Mouse (Mus musculus) erythroblast, adult 5-6 weeks (primary cell): Measurements from ENCODE around the gene Pex11g. TPM values are rescaled to one million over a fixed set of nuclear protein-coding genes. Genes with fewer than 3 reads are reported as not detected.

Source experiments
- ATAC-seq: replicated peaks from 2 replicates; pipeline ENCODE4 v1.8.0; 2016; ENCODE audit warnings: moderate number of reproducible peaks, mild to moderate bottlenecking, moderate TSS enrichment, inconsistent platforms; ENCODE audit not compliant: poor library complexity, low FRiP score, severe bottlenecking
- total RNA-seq, 2 experiments: library from RNA; stranded (forward) in 1 of 2; stranded (reverse) in 1 of 2; fragments of 150-400 nt in 1 of 2; fragments of 200-764, 138-1000 nt in 1 of 2; gene quantifications; 2 replicates each; pipeline versions ENCODE4 v1.2.3 to v1.2.4; 2015 to 2017; ENCODE audit warnings: low replicate concordance in 2 of 2

The Pex11g gene
- 9.2 TPM in 1 of 2 replicates, not detected in the other for total RNA-seq (2015; ENCODE audit: low replicate concordance)
- 0.09 and 0.28 TPM in 2 replicates for total RNA-seq (2017; ENCODE audit: low replicate concordance)

- peak; percentile 96 for ATAC-seq
Observed at GRCm38 (mm10) chr8:3467006-3467885, at the start of gene Pex11g. Pex11g (minus strand) TSS chr8:3467680.

DNA sequence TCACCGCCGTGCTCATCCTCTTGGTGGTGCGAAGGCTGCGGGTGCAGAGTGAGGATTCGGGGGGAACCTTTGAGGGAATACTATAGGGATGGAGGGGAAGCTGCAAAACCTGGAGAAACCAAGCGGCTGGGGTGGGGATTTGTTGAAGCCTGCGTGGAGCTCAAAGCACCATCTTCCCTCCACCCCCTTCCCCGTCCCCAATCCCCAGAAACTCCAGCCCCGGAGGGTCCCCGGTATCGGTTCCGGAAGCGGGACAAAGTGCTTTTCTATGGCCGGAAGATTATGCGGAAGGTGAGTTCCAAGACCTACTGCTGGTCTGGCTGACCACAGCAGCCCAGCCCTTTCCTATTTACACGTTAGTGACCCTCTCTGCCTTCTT, 49.6 kb upstream of the Pex11g start:
- ATAC-seq, result no peak

DNA sequence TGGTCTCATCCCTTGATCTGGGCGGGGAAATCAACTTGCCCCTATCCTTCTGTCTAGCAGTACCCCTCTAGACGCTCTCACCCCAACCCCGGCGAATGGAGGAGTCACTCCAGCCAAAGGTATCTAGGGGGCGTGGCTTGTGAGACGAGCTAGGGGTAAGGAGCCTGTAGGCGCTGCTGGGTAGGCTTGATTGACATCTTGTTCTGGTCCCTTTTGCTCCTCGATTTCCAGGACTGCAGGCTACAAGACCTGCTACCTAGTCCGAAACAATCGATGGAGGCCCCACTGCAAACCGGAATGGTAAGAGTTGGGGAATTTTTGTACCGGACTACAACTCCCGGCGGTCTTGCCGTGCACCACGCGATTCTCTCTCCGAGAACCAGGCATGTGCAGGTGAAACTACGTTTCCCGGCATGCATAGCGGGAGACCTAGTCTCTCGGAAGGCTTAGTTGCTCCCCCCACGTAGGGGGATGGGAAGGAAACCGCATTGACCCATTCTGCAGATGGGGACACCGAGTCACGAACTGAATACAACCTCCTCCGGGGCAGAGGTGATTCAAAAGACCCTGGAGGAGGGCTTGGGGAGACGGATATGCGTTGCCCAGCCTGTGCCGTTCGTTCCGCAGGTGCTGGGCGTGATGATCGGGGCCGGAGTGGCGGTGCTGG, 49.1 kb upstream of the Pex11g start:
- peak; percentile 87 for ATAC-seq

GRCm38 (mm10) chr8:3515771-3516417, 48.4 kb upstream of the Pex11g start:
- ATAC-seq, result peak; percentile 52

DNA sequence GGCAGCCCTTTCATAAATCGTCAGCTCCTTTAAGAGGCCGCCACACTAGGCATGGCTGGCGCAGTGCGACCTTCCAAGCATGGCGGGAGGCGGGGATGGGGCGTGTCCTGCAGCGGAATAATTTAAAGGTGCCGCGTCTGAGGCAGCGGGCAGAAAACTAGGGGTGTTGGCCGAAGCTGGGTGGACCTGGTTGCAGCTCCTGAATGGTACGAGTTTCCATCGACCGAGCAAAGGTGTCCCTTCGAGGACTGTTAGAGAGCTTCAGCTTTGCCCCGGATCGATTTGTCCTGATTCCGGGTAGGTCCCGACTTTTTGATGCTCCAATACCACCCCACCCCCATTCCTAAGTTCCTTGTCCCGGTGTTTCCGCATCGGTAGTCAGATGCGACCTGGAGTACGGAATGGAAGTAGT, 47.8 kb upstream of the Pex11g start, which contains the start of gene Pnpla6:
Gene Pnpla6 (plus strand): TSS at position 125 of the 412 bp plus-strand sequence.
- ATAC-seq, result peak; percentile 75

DNA sequence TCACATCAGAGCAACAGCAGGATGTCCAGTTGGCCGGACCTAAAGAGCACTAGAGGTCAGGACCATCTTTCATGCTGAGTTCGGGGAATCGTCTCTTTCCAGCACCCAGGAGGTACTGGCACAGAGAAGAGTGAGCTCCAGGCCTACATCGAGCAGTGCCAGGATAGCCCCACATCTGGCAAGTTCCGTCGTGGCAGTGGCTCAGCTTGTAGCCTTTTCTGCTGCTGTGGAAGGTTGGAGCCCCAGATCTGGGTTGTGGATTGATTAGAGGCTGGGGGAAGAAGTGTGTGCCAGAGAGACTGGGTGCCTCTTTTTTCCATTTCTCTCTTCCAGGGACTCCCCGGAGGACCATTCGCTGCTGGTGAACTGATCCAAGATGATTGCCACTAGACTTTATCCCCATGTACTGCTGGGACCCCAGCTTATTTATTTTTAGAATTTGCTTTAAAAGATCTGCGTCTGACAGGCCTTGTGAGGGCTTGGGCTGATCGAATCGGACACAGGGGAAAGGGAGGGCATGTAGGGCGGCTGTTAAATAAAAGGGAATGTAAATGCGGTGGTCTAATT, 47.3 kb upstream of the Pex11g start:
- ATAC-seq, result no peak

DNA sequence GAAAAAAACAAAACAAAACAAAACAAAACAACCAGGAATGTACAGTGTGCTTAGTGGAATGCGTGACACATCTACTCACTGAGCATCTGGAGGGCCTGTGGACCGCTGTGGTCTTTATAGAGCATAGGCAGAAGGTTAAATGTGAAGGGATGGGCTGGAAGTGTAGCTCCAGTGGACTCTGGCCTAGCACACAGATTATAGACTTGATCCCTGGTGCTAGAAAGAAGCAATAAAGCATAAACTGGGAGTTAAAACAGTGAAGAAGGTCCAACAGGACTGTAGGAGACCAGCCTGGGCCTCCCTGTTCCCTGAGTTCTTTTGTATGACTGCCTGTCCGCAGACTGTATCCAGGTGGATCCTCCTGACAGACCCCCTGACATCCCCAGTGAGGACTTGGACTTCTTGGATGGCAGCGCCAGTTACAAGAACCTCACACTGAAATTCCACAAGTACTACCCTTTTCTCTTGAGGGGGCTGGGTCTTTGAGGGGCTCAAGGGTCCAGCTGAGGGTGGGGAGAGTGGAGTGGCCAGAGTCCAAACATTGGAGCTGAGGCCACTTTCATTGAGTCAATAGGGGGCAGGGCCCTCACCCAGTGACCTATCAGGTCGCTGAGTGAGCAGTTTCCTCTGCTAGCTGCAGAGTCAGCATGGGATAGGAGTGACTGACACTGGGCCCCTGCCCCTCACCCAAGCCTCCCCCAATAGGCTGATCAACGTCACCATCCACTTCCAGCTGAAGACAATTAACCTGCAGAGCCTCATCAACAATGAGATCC, 40.7 kb upstream of the Pex11g start:
- ATAC-seq, result no peak

DNA sequence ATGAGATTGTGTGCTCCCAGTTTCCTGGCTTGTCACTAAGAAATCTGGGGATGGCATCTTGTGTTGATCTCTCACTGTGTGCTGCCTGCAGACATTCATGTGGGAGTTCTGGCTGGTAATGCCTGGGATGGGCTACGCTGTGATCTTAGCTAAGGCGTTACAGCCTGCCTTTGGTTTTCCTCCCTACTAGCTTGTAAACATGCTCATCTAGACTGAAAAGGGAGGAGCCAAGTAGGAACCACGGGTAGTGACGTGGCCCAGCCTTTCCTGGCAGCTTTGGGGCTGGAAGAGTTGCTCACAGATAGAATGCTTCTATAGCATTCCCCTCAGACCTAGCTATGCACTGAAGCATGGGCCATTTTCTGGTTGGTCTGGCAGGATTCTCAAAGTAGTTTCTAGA, 34.7 kb upstream of the Pex11g start:
- peak; percentile 52 for ATAC-seq

DNA sequence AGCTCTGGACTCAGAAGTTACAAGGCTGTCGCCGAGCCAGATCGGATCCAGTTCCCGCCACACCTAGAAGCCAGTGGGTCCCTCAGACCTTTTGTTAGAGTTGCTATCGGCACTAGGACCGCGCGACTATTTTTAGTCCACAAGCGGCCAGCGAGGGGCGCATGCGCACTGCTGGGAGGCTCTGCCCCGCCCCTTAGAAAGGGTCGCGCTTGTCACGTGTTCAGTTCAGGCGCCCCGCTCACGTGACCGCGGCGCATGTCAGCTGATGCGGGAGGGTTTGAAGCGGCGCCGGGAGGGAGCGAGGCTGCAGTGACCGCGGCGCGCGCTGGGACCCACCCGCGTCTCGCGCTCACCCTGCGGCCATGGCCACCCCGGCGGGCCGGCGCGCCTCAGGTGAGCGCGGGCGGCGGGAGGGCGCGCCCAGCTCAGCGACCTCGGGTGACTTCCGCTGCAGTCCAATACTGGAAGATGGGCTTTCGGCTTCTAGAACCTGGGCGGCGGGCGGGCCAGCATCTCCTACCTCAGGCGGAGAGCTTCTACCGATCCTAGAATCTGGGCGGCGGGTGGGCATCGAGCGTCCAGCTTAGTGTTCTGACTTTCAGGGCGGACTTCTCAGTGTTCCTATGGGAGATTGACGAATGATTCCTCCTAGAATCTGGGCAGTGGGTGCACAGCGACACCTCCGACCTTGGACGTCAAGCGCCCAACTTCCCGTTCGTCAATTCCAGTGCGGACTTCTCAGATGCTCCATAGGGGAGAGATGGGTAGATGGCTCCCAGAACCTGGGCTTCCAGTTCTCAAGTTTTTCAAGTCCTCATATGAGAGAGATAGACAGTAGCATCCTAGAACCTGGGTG, 33.0 kb upstream of the Pex11g start, which contains the start of gene Mcoln1:
Gene Mcoln1 (plus strand): TSS at position 223 of the 856 bp plus-strand sequence.
- ATAC-seq, result peak; percentile 89

GRCm38 (mm10) chr8:3499751-3500150, 32.3 kb upstream of the Pex11g start:
- no peak; the same call in 1 of the 2 replicates for ATAC-seq

DNA sequence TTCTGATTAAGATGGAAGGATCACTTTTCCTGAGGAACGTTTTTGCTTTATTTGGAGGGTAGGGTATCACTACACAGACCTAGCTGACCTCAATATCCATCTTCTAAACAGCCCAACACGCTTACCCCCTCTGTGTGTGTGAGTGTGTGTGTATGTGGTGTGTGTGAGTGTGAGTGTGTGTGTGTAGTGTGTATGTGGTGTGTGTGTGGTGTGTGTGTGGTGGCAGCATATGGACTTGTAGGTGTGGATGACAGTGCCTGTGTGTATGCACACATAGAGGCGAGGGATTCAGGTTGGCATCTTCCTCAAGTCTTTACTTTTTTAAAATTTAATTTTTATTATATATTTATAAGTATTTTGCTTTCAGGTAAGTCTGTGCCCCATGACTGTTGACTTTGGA, 31.1 kb upstream of the Pex11g start:
- ATAC-seq, result no peak

DNA sequence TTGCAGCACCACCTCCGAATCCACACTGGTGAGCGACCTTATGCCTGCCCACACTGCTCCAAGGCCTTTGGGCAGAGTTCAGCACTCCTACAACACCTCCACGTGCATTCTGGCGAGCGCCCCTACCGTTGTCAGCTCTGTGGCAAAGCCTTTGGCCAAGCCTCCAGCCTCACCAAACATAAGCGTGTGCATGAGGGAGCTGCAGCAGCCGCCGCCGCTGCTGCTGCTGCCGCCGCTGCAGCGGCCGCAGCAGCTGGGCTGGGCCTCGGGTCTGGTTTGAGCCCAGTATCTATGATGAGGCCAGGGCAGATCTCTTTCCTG, 28.9 kb upstream of the Pex11g start:
- no peak for ATAC-seq

- no peak for ATAC-seq
Observed at GRCm38 (mm10) chr8:3495578-3496427, 28.3 kb upstream of the Pex11g start.

DNA sequence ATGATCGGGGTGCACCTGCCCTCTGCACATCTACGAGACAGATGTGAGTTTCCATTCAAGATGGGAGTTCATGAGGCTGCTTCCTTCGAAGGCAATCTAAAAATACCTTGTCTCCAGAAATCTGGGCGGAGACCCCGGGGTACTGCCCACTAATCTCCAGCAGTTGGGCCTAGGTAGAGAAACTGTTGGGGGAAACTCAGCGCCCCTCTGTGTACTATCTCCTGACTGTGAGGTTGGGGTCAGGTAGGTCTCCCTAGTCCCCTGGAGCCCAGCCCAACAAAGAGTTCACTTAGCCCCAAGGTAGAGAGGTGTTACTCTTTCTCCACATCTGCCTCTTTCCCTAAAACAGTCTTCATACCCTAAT, 26.3 kb upstream of the Pex11g start:
- ATAC-seq, result no peak

DNA sequence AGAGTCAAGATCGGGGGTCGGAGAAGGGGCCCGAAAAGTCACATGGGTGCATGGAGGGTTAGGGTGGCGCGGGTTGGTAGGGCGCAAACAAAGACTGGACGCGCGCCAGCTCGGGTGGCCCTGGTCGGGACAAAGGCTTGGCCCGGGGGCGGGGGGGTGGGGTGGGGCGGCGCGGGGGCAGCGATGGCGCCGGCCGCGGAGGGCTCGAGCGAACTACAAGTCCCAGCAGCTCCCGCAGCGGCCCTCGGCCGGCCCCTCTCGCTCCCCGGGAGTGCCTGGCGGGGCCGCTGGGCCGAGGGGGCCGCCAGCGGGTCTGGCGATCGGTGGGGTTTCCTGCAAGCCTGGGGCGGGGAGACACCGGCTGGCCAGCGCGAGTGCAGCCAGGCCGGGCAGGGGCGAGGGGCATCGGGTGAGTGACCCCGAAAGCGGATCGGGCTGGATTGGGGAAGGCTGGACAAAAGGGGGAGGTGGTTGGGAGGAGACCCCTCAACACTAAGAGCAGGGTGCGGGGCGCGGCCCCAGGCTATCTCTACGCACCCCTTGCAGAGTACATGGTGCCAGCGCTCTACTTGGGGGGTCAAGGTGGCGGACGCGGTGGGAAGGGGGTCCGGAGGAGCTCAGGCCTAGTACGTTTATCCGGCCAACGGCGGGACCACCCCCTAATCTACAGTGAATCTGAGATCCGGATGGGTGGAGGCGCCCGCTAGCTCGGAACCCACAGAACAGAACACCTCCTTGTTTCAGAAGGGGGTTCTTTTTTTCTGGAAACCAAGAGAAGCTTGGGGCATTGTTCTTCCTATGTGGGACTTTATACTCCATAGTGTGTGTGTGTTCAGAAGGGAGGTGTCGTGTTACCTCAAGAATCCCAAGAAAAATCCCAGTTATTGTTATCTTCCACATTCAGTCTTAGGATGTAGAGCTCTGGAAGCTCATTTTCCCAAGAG, 25.7 kb upstream of the Pex11g start, which contains the start of gene Zfp358:
Gene Zfp358 (plus strand): TSS at position 238 of the 944 bp plus-strand sequence.
- ATAC-seq, result no peak

DNA sequence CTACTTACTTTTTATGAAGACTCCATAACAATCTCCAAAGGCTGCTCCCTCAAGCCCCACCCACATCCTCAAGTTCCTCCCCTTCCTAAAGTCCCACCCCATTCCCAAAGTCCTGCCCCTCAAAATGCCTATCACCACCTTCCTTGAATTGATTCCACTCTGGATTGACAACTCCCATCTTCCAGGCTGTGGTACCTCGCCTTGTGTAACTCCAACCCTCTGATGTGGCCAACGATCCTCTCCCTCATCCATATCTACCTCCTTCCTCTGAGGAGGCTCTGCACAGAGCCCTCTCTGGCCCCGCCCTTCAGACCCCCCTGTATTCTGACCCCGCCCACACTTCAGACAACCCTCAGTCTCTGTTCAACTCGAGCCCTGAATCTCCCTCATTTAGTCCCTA, 17.7 kb upstream of the Pex11g start:
- ATAC-seq, result no peak

DNA sequence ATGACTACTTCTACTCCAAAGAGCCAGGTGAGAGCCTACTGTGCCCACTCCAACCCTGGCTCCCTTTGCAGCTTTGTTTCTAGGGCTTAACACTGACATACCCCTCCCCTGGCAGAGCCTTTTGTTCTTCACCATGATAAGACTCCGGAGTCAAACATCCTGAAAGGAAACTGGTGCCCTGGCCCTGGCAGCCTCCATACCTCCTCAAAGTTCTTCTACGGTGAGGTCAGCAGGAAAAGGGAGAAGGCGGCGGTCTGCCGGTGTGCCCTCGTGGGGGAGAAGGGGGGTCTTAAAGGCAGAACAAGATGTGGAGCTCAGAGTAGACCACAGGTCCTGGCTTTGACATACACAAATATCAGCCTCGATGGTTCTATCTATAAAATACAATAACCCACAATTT, 16.1 kb upstream of the Pex11g start:
- no peak for ATAC-seq
